Mouse (Mus musculus) spleen, postnatal 4 days (tissue): ENCODE results near the gene 4933417A18Rik.
"Not testable (repeated sequence)": the region's sequence is repeated elsewhere in the genome, so short reads cannot be mapped to it uniquely, and the experiment has no call there.

ENCODE experiments used
- DNase-seq, 2 experiments: peaks; one replicate each; pipeline ENCODE4 v3.0.0; 2022; ENCODE audit warnings: low spot score in 2 of 2

Gene 4933417A18Rik

GRCm38 (mm10) chr13:34924210-34924609, at the start of gene 4933417A18Rik, which contains the start of gene Fam217a:
Gene 4933417A18Rik, plus strand, starts transcription at chr13:34924409.
Gene Fam217a, minus strand, starts transcription at chr13:34924310.
- no peak for DNase-seq

DNA sequence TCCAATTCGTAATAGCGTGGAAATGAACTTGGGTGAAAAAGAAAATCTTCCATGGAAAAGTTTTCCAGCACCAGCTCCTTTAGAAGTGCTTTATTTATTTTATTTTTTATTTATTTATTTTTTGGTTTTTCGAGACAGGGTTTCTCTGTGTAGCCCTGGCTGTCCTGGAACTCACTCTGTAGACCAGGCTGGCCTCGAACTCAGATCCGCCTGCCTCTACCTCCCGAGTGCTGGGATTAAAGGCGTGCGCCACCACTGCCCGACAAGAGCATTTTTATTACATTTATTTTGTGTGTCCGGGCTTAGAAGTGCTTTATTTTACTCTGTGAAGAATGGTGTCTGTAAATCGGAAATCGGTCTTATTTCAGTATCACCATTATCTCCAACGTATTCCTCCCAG, 49.5 kb upstream of the 4933417A18Rik start:
- peak in 1 of 2 experiments; percentile 15 for DNase-seq

- peak; percentile 90 to 95 for DNase-seq
These were observed 49.0 kb upstream of the 4933417A18Rik start, which contains the start of gene Prpf4b for GRCm38 (mm10) chr13:34875166-34875710. Gene Prpf4b, plus strand, starts transcription at chr13:34875302.

- DNase-seq: peak; percentile 69 to 85
These were observed 48.3 kb upstream of the 4933417A18Rik start for GRCm38 (mm10) chr13:34875741-34876445.

DNA sequence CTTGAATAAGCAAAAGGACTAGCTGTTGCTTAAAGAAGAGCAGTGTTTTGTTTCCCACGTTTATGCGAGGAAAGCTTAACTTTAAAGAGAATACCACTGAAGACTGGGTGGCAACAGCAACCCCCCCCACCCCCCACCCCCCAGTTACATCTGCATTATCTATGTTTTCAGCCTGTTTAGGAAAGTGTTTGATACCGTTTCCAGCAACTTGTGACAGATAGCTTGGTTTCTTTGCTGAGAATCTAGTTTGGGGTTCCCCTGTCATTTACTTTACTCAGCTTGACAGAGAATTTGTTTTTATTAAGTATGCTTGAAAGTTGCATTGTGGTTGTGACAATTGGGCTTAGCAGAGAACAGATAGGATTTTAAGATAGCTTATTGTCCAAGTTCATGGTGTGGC, 47.7 kb upstream of the 4933417A18Rik start:
- DNase-seq: no peak

GRCm38 (mm10) chr13:34892871-34893270, 31.3 kb upstream of the 4933417A18Rik start:
- DNase-seq: no peak

- no peak for DNase-seq
These were observed 9.6 kb upstream of the 4933417A18Rik start for GRCm38 (mm10) chr13:34914614-34915013.

DNA sequence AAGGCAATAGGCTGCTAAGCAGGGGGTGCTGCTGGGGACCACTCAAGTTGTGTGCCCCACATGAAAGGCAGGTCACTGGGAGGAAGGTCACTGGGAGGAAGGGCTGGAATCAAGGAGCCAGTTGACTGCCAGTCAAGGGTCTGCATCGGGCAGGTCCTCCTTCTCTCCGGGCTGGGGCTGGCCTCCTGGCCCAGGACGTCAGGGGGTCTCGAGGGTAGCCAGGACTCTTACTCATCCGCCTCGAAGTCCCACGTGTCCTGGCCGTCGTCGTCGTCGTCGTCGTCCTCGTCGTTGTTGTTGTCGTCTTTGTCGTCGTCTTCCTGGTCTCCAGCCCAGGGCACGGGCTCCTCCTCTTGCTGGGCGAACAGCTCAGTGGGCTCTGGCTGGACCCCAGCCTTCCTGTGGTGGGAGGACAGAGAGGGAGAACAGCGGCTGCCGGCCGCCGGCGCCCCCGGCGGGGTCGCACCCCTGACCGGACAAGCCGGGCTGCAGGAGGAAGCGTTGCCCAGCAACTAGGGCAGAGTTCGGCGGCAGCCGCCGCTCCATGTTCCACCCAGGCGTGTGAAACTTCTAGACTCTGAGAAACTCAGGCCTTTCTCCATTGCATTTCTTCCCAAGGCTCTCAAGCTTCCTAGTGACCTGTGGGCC, 7.6 kb upstream of the 4933417A18Rik start:
- DNase-seq: no peak

DNA sequence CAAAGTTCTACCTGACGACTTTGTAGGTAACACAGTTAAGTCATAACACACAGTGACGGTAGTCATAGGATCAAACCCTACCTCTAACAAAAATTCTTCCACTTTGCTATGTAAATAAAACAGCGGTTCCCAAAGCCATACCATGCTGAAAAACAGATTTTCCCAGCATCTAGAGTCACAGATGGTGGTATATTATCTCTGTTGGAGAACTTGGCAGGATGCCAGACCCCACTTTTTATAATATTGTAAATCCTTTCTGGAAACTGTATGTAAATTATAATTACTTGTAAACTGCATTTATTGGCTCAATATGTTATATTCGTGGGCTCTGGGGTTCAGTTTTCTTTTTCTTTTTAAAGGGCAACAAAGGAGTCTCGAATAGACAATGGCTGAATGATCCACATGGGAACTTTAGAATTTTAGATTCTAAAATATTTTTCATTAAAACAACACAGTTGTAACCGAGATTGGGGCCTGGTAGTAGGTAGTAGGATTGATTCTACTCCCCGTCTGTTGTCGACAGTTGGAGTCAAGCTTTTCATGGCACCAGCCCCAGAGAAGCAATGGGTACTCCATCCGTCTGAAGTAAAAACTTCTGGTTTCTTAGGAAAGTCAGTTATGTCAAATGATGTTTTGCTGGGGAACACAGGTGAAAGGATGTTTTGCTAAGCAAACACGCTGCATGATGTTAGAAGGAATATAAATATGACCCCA, 10.9 kb downstream of the 4933417A18Rik start:
- DNase-seq: no peak

DNA sequence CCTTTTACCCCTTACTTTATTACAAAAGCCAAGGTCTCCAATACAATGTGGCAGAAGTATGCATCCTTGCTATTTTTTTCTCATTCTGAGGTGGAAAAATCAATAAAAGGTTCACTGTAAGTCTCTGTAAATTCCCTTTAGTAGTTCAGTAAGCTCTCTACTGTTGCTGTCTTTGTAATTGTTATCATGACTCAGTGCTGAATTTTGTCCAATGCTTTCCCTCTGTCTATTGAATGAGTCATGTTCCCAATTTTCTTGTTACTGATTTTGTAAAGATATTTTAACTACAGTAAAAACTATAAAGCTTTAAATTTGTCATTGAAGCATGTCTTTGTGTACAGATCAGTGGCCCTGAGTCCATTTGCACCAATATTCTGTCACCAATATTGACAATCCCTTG, 18.2 kb downstream of the 4933417A18Rik start:
- DNase-seq: no peak

GRCm38 (mm10) chr13:34951437-34951836, 27.2 kb downstream of the 4933417A18Rik start:
- not testable (repeated sequence) for DNase-seq

DNA sequence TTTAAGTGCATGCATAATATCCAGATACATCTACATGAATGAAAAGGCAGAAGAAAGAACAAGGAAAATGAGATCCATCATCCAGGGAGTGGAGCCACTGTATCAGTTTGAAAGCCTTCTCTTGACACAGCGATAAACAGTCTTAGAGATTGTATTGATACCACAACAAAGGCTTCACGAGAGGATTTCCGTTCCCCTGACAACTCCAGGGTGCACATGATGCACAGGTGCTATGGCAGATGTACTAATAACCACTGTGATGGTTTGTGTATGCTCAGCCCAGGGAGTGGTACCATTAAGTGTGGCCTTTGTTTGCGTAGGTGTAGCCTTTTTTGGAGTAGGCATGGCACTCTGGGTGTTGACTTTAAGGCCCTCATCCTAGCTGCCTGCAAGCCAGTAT, 32.7 kb downstream of the 4933417A18Rik start:
- no peak for DNase-seq

DNA sequence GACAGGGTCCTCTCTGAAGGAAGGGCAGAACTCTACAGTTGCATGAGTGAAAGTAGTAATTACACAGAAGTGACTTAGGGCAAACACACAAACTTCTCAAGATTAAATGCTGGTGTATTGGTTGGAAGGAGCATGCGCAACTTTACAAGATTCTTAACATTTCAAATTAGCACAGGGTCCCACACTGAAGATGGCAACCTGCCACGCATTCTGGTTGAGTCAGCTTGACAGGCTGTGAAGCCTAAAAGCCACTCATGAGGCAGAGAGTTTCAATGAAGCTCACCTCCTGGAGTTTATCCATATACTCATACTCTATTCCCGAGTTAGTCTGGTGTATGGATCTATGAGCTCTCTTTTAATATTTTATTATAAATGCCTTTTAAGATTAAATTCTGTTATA, 33.9 kb downstream of the 4933417A18Rik start:
- DNase-seq: not testable (repeated sequence)

DNA sequence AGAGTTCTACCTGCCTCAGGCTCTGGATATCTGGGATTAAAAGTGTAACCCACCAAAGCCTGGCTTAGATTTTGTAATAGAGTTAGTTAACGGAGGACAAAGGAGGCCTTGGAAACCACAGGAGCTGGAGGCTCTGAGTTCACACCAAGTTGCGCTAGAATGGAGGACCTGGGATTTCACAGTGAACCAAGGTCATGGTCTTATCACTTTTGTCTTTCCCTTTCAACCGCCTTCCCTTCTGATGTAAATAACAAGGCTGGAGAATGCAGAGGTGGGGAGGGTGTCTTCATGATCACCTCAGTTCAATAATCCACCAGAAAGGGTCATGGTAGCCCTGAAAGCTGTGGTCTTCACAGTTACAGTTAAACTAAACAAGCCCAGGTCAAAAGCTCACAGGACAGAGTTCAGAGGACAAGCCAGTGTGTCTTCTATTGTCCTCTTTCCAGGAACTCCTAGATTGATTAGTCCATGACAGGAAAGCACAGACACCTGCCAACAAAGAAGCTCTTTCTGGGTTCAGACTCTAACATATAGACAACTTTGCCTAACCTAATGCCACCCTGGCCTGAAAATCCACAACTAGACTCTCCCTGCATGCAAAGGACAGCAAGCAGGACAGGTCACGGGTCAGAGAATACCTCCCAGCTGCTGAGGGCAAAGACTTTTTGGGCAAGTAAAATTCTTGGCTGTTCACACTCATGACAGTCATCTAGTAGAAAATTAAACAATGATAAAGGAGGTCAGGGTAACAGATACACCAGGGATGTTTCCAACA, 37.0 kb downstream of the 4933417A18Rik start:
- no peak for DNase-seq

GRCm38 (mm10) chr13:34963511-34964397, 39.5 kb downstream of the 4933417A18Rik start, which contains the start of gene Eci3:
Gene Eci3, minus strand, starts transcription at chr13:34963810.
- no peak for DNase-seq

- DNase-seq: no peak
These were observed 40.2 kb downstream of the 4933417A18Rik start for GRCm38 (mm10) chr13:34964419-34964818.

DNA sequence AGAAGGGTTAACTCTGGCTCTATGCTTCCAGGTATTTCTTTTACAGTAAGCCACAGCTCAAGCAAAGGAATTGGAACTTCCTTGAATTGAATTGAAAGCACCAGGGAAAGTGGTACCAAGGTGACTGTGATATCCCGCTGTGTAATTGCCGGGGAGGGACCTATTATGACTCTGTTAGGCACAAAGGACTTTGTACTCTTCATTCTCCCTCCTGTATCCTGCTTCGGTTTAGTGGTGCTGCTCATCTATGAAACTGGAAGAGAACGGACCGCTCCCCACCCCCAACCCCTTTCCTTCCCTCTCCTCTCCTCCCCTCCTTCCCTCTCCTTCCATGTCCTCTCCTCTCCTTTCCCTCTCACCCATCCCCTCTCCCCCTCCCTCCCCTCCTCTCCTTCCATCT, 40.7 kb downstream of the 4933417A18Rik start:
- no peak for DNase-seq

- DNase-seq: not testable (repeated sequence)
These were observed 41.4 kb downstream of the 4933417A18Rik start for GRCm38 (mm10) chr13:34965647-34966046.

DNA sequence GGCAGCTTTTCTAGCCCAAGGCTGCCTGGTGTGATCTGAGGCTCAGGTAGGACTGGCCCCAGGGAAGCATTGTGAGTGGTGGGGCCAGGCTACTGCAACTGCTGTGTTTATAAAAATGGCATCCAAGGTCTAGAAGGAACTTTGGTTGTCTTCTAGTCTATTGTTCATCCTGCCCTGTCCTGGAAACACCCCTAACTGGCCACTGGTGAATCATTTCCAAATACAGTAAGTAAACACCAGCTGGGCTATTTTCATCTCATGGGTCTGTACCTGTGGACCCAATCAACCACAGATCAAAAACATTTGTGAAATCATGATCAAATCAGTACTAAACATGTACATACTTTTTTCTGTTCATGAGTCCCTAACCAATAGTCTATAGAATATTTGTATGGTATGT, 48.2 kb downstream of the 4933417A18Rik start:
- DNase-seq: not testable (repeated sequence)

DNA sequence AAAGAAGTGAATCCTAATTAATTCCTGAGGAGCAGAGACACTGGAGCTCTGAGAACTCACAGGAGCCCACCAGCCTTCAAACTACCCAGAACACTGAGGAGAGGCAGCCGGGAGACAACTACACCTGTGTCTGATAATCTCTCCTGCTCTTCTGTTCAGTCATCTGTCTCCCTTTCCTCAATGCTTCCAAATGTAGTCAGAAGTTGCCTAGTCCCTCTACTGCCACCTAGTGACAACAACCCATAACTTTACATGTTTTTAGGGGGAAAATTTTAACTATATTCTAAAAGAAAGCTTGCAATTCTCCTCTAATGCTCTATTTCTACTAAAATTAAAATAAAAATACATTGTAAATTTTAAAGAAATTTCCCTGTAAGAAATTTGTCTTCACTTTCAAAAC, 48.9 kb downstream of the 4933417A18Rik start:
- no peak for DNase-seq
